15 mouse cellular contexts compared by ENCODE assay signal in genomic region chr2:79227805-79228241, GRCm38 (mm10). TPM values are rescaled to one million over a fixed set of nuclear protein-coding genes. Genes with fewer than 3 reads are reported as not detected.
DNase-seq lines count a peak whose midpoint lies in the region; ATAC-seq lines count a peak whose summit lies in the region.
"Had no signal": no experiment of that assay in that cellular context is flagged by ENCODE, and none has a peak within 500 bp of the region (broad histone marks: within the 10 kb centered on the region; RNA-seq: fewer than 3 reads in every experiment).

No protein-coding gene starts in this region.

- no peaks in the 10 kb centered on the region for H3K4me1 ChIP-seq in midbrain, embryonic 11.5 days (ENCODE audit: control insufficient read depth, insufficient read depth, low read length)
- no peaks in the 10 kb centered on the region for H3K4me1 ChIP-seq in midbrain, embryonic 14.5 days (ENCODE audit: control insufficient read depth, insufficient read depth, low read length)

- no peaks in the 10 kb centered on the region for H3K36me3 ChIP-seq in midbrain, embryonic 11.5 days (ENCODE audit: control insufficient read depth, insufficient read depth, low read length)
- H3K36me3 ChIP-seq in midbrain, embryonic 14.5 days (ENCODE audit: control insufficient read depth, insufficient read depth, low read length): no peaks in the 10 kb centered on the region
- H3K36me3 ChIP-seq: G1E; limb, embryonic 13.5 days had no signal

- no peaks in the 10 kb centered on the region for H3K9me3 ChIP-seq in midbrain, embryonic 11.5 days (ENCODE audit: control insufficient read depth, low read length)
- no peaks in the 10 kb centered on the region for H3K9me3 ChIP-seq in midbrain, embryonic 14.5 days (ENCODE audit: control insufficient read depth, low read length)
- H3K9me3 ChIP-seq: limb, embryonic 13.5 days had no signal

- no peak overlapping the region for H3K4me3 ChIP-seq in midbrain, embryonic 11.5 days (ENCODE audit: low read depth, low read length)
- H3K4me3 ChIP-seq in midbrain, embryonic 14.5 days (replicated peaks; ENCODE audit: low read depth, low read length): no peak overlapping the region
- H3K4me3 ChIP-seq: left cerebral cortex, adult 2 months; limb, embryonic 13.5 days had no signal

- DNase-seq in midbrain, embryonic 11.5 days (ENCODE audit: low spot score, missing footprints): peak; percentile 23
- DNase-seq in midbrain, embryonic 14.5 days: no peak
- DNase-seq in MEL-GATA-1-ER (ENCODE audit: extremely low read depth, low read depth): peak; percentile 36
- DNase-seq in adrenal gland, postnatal 25 days: no peak
- no peak for DNase-seq in adrenal gland, adult (ENCODE audit: inconsistent age in 2 of 2, low spot score in 1 of 2)
- DNase-seq: cerebellum, postnatal 25 days; heart, adult 11 months; heart, postnatal 4 days; spleen, adult 18-20 months had no signal

- H3K9ac ChIP-seq in midbrain, embryonic 11.5 days (ENCODE audit: low read length): no peak overlapping the region
- H3K9ac ChIP-seq in midbrain, embryonic 14.5 days (replicated peaks; ENCODE audit: low read length): no peak overlapping the region
- H3K9ac ChIP-seq: limb, embryonic 13.5 days had no signal

- no peak overlapping the region for H3K27ac ChIP-seq in midbrain, embryonic 11.5 days (ENCODE audit: low read depth, low read length)
- no peak overlapping the region for H3K27ac ChIP-seq in midbrain, embryonic 14.5 days (replicated peaks; ENCODE audit: low read depth, low read length)
- H3K27ac ChIP-seq: left cerebral cortex, adult 2 months; limb, embryonic 13.5 days had no signal

- no peak for ATAC-seq in midbrain, embryonic 11.5 days (ENCODE audit: low FRiP score)
- ATAC-seq in midbrain, embryonic 14.5 days (ENCODE audit: low FRiP score, low TSS enrichment): no peak
- peak; percentile 95 for ATAC-seq in granulocyte monocyte progenitor cell, adult 5-6 weeks (replicated peaks; ENCODE audit: poor library complexity, severe bottlenecking)
- ATAC-seq in neutrophil, adult 5-6 weeks (ENCODE audit: extremely low read depth, insufficient number of reproducible peaks, low FRiP score, poor library complexity, severe bottlenecking): peak; percentile 70
- ATAC-seq: intestine, embryonic 16.5 days had no signal

- H3K27me3 ChIP-seq in midbrain, embryonic 11.5 days (ENCODE audit: control insufficient read depth, insufficient read depth, low read length): no peaks in the 10 kb centered on the region
- H3K27me3 ChIP-seq in midbrain, embryonic 14.5 days (ENCODE audit: control insufficient read depth, insufficient read depth, low read length): no peaks in the 10 kb centered on the region
- H3K27me3 ChIP-seq: limb, embryonic 13.5 days had no signal

- no peak overlapping the region for H3K4me2 ChIP-seq in midbrain, embryonic 11.5 days
- no peak overlapping the region for H3K4me2 ChIP-seq in midbrain, embryonic 14.5 days (ENCODE audit: low read length)
- H3K4me2 ChIP-seq: limb, embryonic 13.5 days had no signal

- 90% methylated on average over 4 of the region's 4 CpGs for WGBS in midbrain, embryonic 11.5 days
- 94% methylated on average over 4 of the region's 4 CpGs for WGBS in midbrain, embryonic 14.5 days

RNA-seq across cellular contexts. Expression of gene Itga4, which starts 27.4 kb away (rescaled TPM):
- 8.6 and 10.0 TPM in 2 replicates for polyA plus RNA-seq in midbrain, embryonic 11.5 days (2014; fragmentation: Nextera tagmentation; extraction: Ambion mirVana)
- 2.4 and 4.6 TPM in 2 replicates for polyA plus RNA-seq in midbrain, embryonic 14.5 days (2014; fragmentation: Nextera tagmentation; extraction: Ambion mirVana)
- total RNA-seq in granulocyte monocyte progenitor cell, adult 5-6 weeks (2014; fragmentation: Nextera tagmentation): 72.8 and 84.9 TPM in 2 replicates
- total RNA-seq in granulocyte monocyte progenitor cell, adult 5-6 weeks (2017): 80.1 and 85.1 TPM in 2 replicates
- 352 and 378 TPM in 2 replicates for total RNA-seq in neutrophil, adult 5-6 weeks (2017)
- total RNA-seq in adrenal gland, postnatal 25 days (2021): 1.2 and 1.9 TPM in 2 replicates

Comparison
In these comparisons a context has a peak if more than half of its experiments do, and no peak if none do; other contexts are left out.
1. DNase-seq: peak in midbrain, embryonic 11.5 days (single experiment) and MEL-GATA-1-ER (single experiment); none in midbrain, embryonic 14.5 days (single experiment), adrenal gland, postnatal 25 days (single experiment) and adrenal gland, adult (0 of 2).
2. ATAC-seq: peak in granulocyte monocyte progenitor cell, adult 5-6 weeks (single experiment) and neutrophil, adult 5-6 weeks (single experiment); none in midbrain, embryonic 11.5 days (single experiment) and midbrain, embryonic 14.5 days (single experiment).
3. RNA of gene Itga4, which starts 27.4 kb away (total RNA-seq): 352 to 378 TPM in neutrophil, adult 5-6 weeks and 72.8 to 85.1 TPM in granulocyte monocyte progenitor cell, adult 5-6 weeks; 1.2 to 1.9 TPM in adrenal gland, postnatal 25 days; every median in the first group is over 10 times any median in the second.